Mouse (Mus musculus) liver, adult 2 months (tissue): ENCODE data around the gene Slc39a1.
"Not testable (repeated sequence)": the region's sequence is repeated elsewhere in the genome, so short reads cannot be mapped to it uniquely, and the experiment has no call there.

Source experiments
- CTCF ChIP-seq: fragments of 200-500 bp; IDR thresholded peaks from 2 replicates; pipeline ENCODE4 v1.5.1; 2011; ENCODE audit warnings: low read depth, low read length, control low read depth
- POLR2A ChIP-seq: fragments of 200-500 bp; IDR thresholded peaks from 2 replicates; pipeline ENCODE4 v1.6.1; 2011; ENCODE audit warnings: low read length, control low read depth; ENCODE audit not compliant: insufficient read depth; ENCODE audit errors: extremely low read depth

GRCm38 (mm10) chr3:90252659-90253058, 4.7 kb downstream of the Slc39a1 start:
- TF ChIP-seq CTCF, POLR2A: not testable (repeated sequence)
